Mouse (Mus musculus): ENCODE results near the gene Gm49345.
"Not testable (repeated sequence)": the region's sequence is repeated elsewhere in the genome, so short reads cannot be mapped to it uniquely, and the experiment has no call there.

Gene Gm49345

DNA sequence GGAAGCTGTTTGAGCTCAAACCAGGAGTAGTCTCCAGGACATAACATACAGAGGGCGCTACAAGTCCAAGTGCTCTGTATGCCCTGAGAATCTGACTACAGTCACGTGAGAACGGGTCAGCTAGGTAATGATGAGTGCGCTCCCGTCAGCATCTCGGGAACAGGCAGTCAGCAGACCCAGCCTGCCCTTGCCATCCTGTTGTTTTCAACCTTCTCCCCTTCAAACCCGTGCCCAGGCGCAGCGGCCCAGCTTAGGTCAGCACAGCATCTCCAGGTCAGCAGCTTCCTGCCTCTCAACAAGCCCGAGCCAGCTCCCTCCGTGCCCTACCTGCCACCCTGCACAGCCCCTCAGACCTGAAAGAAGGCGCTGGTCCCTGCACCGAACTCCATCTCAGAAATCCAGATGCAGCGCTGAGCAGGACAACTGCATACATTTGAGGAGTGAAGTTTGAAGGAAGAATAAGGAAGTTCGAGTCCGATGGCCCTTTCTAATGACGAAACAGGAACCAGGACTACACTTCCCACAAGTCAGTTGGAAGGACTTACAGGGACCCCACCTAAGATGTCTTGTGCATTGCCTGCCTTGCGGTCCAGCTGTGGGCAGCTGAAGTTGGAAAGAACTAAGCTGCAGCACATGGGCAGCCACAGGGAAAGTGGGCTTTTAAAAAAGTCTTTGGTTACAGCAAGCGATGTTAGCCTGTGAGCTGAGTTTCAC, at the start of gene Gm49345, which contains the start of gene Zfp729a:
TSS of gene Gm49345 (minus strand) at position 476 of the 714 bp plus-strand sequence.
TSS of gene Zfp729a (minus strand) at position 498 of the 714 bp plus-strand sequence.
- peak; percentile 99 for DNase-seq

DNA sequence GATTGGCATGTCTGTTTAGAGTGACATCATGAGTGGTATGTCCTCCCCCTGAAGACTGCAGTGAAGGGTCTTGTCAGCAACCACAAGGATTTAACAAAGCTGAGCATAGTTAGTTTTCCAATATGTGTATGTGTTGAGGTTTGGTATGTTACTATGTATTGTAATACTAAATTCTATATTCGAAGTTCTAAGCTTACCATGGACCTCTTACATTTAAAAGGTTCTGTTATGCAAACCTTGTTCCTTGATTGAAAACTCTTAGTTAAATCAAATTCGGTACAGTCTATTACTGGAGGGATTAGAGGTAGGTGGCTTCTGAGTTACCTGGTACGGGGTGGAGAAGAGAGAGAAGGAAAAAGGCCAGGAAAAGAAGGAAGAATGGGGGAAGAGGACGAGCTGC, 49.4 kb upstream of the Gm49345 start, which contains the start of gene Zfp738:
TSS of gene Zfp738 (minus strand) at position 101 of the 400 bp plus-strand sequence.
- no peak for DNase-seq

DNA sequence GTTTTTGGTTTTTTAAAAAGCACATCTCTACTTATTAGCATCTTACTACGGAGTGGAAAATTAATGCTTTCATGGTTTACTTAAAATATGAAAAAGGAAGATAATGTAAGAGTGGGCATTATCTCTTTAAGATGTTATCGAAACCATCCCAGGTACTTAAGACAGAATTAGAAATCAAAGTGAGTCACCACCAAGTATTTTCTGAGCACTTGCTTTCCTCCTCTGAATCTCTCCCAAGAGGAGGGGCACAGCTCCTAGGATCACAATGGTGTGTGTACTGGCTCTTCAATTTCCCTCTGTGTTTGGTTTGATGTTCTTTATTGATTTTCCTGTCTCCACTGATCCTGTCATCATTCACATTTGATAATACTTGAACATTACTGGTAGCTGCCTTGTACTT, 46.3 kb upstream of the Gm49345 start:
- not testable (repeated sequence) for DNase-seq

DNA sequence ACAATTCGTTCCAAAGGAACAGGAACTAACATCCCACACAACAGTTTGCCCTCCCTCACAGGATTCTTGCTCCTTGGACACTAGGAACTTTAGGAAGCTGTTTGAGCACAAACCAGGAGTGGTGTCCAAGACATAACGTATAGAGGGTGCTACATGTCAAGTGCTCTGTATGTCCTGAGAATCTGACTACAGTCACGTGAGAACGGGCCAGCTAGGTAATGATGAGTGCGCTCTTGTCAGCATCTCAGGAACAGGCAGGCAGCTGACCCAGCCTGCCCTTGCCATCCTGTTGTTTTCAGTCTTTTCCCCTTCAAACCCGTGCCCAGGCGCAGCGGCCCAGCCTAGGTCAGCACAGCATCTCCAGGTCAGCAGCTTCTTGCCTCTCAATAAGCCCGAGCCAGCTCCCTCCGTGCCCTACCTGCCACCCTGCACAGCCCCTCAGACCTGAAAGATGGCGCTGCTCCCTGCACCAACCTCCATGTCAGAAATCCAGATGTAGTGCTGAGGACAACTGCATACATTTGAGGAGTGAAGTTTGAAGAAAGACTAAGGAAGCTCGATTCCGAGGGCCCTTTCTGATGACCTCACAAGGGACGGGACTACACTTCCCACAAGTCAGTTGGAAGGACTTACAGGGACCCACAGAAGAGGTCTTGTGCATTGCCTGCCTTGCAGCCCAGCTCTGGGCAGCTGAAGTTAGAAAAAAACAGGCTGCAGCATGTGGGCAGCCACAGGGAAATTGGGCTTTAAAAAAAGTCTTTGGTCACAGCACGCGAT, 45.6 kb upstream of the Gm49345 start:
- DNase-seq = peak; percentile 99

DNA sequence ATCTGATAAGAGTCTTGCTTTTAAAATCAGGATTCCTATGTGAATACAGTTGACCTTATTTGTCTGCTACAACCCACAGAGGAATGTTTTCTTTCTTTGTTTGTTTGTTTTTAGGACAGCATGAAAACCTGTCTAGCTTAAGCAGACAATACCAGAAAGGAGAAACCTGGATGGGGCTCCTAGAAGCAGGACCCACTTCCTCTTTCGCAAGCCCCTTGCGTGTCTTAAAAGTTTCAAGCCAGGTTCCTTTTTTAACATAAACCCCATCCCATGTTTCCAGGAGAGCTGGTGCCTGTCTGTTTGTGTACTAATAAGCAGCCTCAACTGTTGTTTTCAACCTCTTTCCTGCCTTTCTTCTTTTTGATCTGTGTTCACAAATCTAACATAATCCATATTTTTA, 37.3 kb upstream of the Gm49345 start:
- no peak for DNase-seq

DNA sequence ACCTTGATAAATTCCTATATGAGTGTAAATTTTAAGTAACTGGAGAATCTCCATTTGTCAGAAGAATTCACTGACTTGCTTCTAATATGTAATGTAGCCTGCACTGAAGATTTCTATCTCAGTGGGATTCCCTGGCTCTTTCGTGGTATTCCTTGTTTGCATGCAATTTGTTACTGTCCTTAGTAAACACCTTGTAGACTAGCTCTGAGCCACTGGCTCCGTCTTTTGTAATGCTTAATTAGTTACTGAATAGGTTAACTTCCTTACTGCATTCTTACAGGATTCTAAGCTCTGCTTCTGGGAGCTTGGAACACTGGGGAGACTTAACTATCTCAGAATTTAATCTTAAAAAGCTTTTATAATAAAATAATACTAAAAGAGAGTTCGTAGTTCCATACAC, 14.9 kb upstream of the Gm49345 start:
- no peak for DNase-seq

- DNase-seq = no peak
Measured at GRCm38 (mm10) chr13:67610108-67610507, 27.5 kb downstream of the Gm49345 start.

- DNase-seq = peak; percentile 99
Measured at GRCm38 (mm10) chr13:67609066-67609876, 28.3 kb downstream of the Gm49345 start, which contains the start of gene Zfp729b. Zfp729b (minus strand) TSS chr13:67609707.

DNA sequence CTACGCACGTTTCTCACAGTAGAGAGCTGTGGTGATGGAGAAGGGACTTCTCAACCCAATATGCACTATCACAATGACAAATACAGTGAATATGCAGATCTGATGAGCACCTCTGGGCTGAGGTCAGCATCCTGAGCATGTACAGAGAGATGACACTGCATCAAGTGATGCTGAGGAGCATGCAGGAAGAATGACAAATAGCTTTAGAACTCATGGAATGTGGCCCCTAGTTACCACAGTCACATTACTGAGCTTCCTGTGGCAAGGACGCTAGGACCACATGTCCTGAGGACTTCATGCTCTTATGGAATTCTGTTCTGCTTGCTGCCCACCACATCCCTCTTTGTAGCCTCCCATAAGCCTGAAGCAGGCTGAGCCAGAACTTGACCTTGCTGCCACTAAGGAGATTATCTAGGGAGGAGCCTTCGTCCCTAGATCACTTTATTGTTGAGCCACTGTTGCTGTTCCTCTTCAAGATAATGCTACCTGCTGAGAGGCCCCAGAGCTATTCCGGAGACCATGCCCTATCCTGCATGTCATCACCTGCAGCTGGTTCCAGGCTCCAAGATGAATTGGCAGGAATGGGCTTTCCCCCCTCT, 64.9 kb downstream of the Gm49345 start:
- no peak for DNase-seq

DNA sequence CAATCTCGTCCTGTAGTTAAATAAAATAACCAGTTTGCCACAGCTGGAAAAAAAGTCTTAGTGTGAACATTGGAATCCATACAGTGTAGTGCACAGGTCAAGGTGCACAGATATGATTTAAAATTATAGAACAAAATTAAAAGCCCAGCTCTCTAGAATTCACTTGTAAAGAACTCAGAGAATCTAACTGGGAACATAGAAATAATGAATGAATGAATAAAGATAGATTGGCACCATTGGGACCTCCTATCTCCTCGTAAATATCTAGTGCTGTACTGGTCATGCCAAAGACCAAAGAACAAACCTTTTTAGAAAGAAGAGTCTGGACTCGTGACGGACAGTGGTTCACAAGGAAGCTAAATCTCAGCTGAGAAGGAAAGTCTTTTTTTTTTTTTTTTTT, 83.8 kb downstream of the Gm49345 start, which contains the start of gene Zfp748:
TSS of gene Zfp748 (minus strand) at position 101 of the 400 bp plus-strand sequence.
- no peak for DNase-seq

GRCm38 (mm10) chr13:67552505-67553346, 84.8 kb downstream of the Gm49345 start:
- peak; percentile 99 for DNase-seq

DNA sequence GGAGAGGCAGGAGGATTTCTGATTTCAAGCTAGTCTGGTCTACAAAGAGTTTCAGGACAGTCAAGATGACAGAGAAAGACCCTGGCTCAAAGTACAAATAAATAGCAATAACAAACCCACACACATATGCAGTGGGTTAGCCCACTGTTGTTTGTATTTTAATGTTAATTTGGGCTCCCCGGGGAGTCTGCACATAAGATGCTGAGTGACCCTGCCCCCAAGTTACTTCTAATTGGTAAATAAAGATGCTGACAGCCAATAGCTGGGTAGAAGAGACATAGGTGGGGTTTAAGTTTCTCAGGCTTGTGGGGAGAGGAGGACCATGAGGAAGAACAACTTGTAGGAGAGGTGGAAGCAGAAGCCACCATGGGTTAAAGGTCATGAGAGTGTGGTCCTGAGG, 91.6 kb downstream of the Gm49345 start:
- DNase-seq = no peak

Data from heart, adult 11 months (tissue).